Mouse (Mus musculus): ENCODE results near the gene Mlxip. TPM values are rescaled to one million over a fixed set of nuclear protein-coding genes. Genes with fewer than 3 reads are reported as not detected.

Mlxip gene
- polyA plus RNA-seq, 1 experiment = 0.09 TPM

- no peaks in the 10 kb centered on the region for H3K9me3 ChIP-seq (ENCODE audit: control insufficient read depth, low read length)
- peaks cover 20% of the 10 kb centered on the region for H3K27me3 ChIP-seq (ENCODE audit: control insufficient read depth)
- H3K4me1 ChIP-seq (ENCODE audit: control insufficient read depth) = no peaks in the 10 kb centered on the region
- no peak overlapping the region for H3K4me3 ChIP-seq (replicated peaks)
- H3K36me3 ChIP-seq (ENCODE audit: control insufficient read depth) = no peaks in the 10 kb centered on the region
- TF ChIP-seq GATA1 (IDR thresholded peaks at IDR 0.05; ENCODE audit: low read length) (no peak), TAL1 (IDR thresholded peaks at IDR 0.05; ENCODE audit: low read length) (no peak)
Measured at GRCm38 (mm10) chr5:123470784-123471400, 76.3 kb downstream of the Mlxip start.

- TF ChIP-seq GATA1 (IDR thresholded peaks at IDR 0.05; ENCODE audit: low read length) = no peak
- TF ChIP-seq TAL1 (IDR thresholded peaks at IDR 0.05; ENCODE audit: low read length) = no peak
- no peaks in the 10 kb centered on the region for H3K36me3 ChIP-seq (ENCODE audit: control insufficient read depth)
- no peak overlapping the region for H3K4me3 ChIP-seq (replicated peaks)
- no peaks in the 10 kb centered on the region for H3K9me3 ChIP-seq (ENCODE audit: control insufficient read depth, low read length)
- H3K27me3 ChIP-seq (ENCODE audit: control insufficient read depth) = peaks cover 20% of the 10 kb centered on the region
- no peaks in the 10 kb centered on the region for H3K4me1 ChIP-seq (ENCODE audit: control insufficient read depth)
Measured at GRCm38 (mm10) chr5:123473817-123474216, 79.2 kb downstream of the Mlxip start.

DNA sequence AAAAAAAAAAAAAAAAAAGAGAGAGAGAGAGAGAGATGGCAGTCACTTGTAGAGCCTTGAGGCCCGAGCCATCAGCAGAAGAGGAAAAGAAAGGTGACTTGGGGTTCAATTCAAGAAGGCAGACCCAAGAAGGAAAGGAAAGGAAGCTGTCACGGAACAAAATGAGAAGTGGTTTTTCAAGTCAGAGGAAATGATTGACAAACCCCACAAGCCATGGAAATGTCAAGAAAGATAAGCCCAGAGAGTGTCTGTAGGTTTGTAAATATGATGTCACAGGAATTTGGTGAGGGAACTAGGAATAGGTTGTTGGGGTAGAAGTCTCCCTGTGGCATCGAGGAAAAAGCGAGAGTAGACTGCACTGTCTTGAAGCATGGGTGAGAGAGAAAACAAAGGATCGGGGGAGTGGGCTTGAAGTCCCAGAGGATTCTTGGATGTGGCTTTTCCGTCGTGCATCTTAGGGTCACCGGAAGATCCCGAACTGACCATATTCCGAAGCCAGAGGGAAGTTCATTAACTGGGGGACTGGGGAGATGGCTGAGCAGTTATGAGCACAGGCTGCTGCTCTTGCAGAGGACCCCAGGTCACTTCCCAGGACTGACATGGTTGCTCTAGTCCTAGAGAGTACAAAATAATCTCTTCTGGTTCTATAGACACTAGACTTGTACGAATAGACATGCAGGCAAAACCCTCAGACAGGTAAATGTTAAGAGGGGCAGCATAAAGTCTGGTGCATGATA is 93.2 kb downstream of the Mlxip start:
- peaks cover 17% of the 10 kb centered on the region for H3K27me3 ChIP-seq (ENCODE audit: control insufficient read depth)
- TF ChIP-seq TAL1 (IDR thresholded peaks at IDR 0.05; ENCODE audit: low read length) = no peak
- TF ChIP-seq GATA1 (IDR thresholded peaks at IDR 0.05; ENCODE audit: low read length) = no peak
- no peak overlapping the region for H3K4me3 ChIP-seq (replicated peaks)
- no peaks in the 10 kb centered on the region for H3K9me3 ChIP-seq (ENCODE audit: control insufficient read depth, low read length)
- H3K36me3 ChIP-seq (ENCODE audit: control insufficient read depth) = no peaks in the 10 kb centered on the region
- no peaks in the 10 kb centered on the region for H3K4me1 ChIP-seq (ENCODE audit: control insufficient read depth)

DNA sequence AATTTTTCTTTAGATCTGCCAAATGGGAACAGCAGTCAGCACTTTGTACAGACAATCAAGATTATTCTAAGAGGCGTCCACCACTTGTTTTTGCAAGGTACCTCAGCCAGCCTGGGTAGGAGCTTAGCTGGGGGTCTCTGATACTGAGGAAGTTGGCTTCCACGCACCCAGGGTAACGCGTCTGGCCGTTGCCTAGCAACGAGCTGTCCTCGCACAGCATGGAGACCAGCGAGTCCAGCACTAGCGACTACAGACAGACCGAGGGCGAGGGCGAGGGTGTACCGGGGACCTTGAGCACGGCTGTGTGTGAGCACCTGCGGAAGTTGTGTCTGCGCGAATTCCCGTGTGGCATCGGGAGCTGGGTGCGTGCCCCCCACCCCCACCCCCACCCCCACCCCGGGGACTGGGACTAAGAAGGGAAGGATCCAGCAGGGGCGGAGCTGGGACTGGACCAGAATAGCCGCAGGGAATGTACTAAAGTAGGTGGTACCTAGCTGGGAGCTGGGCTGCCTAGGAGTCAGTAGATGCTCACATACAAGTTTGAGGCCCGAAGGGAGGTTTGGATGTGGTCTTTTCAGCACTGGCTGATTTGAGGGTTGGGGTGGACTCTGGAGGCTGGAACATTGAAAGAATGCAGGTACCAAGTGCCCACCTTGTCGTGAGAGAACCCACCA is 94.7 kb downstream of the Mlxip start, which contains the start of the genes Lrrc43 and Il31:
Lrrc43 (plus strand) TSS at position 194 of the 674 bp plus-strand sequence.
Il31 (minus strand) TSS at position 378 of the 674 bp plus-strand sequence.
- Histone ChIP-seq H3K4me1 (ENCODE audit: control insufficient read depth) (no peaks in the 10 kb centered on the region), H3K36me3 (ENCODE audit: control insufficient read depth) (no peaks in the 10 kb centered on the region), H3K27me3 (ENCODE audit: control insufficient read depth) (peaks cover 17% of the 10 kb centered on the region), H3K9me3 (ENCODE audit: control insufficient read depth, low read length) (no peaks in the 10 kb centered on the region), H3K4me3 (replicated peaks) (no peak within 1 kb of the TSS)
- TF ChIP-seq TAL1 (IDR thresholded peaks at IDR 0.05; ENCODE audit: low read length) (no peak), GATA1 (IDR thresholded peaks at IDR 0.05; ENCODE audit: low read length) (no peak)

DNA sequence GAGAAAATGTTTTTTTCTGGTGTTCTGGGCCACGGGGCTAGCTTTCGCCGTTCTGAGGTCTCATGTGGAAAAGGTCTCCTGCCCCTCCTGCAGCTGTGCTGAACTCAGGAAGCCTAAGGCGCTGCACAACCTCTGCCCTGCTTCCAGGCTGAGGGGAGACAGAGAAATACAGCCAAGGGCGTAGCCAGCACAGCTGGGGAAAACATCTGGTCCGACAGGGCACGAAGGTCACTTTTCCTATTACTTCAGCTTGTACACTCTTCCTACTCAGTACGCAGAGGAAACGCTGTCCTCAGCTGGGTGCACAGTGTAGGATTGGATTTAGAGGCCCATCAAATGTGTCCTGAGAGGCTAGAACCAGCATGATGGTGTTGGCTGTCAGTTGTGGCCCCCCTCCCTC is 95.3 kb downstream of the Mlxip start:
- no peak for TF ChIP-seq GATA1 (IDR thresholded peaks at IDR 0.05; ENCODE audit: low read length)
- TF ChIP-seq TAL1 (IDR thresholded peaks at IDR 0.05; ENCODE audit: low read length) = no peak
- H3K27me3 ChIP-seq (ENCODE audit: control insufficient read depth) = peaks cover 17% of the 10 kb centered on the region

GRCm38 (mm10) chr5:123499717-123500116 is 105.1 kb downstream of the Mlxip start:
- H3K9me3 ChIP-seq (ENCODE audit: control insufficient read depth, low read length) = no peaks in the 10 kb centered on the region
- no peaks in the 10 kb centered on the region for H3K36me3 ChIP-seq (ENCODE audit: control insufficient read depth)
- H3K4me3 ChIP-seq (replicated peaks) = no peak overlapping the region
- peaks cover 29% of the 10 kb centered on the region for H3K27me3 ChIP-seq (ENCODE audit: control insufficient read depth)
- H3K4me1 ChIP-seq (ENCODE audit: control insufficient read depth) = peaks cover 6% of the 10 kb centered on the region
- no peak for TF ChIP-seq GATA1 (IDR thresholded peaks at IDR 0.05; ENCODE audit: low read length)
- no peak for TF ChIP-seq TAL1 (IDR thresholded peaks at IDR 0.05; ENCODE audit: low read length)

More for the DNA sequence above, 95.3 kb downstream of the Mlxip start:
- Histone ChIP-seq H3K4me3 (replicated peaks) (no peak overlapping the region), H3K9me3 (ENCODE audit: control insufficient read depth, low read length) (no peaks in the 10 kb centered on the region), H3K36me3 (ENCODE audit: control insufficient read depth) (no peaks in the 10 kb centered on the region), H3K4me1 (ENCODE audit: control insufficient read depth) (no peaks in the 10 kb centered on the region)

- TF ChIP-seq GATA1 (IDR thresholded peaks at IDR 0.05; ENCODE audit: low read length) (no peak), TAL1 (IDR thresholded peaks at IDR 0.05; ENCODE audit: low read length) (no peak)
- H3K36me3 ChIP-seq (ENCODE audit: control insufficient read depth) = no peaks in the 10 kb centered on the region
- no peak overlapping the region for H3K4me3 ChIP-seq (replicated peaks)
- peaks cover 45% of the 10 kb centered on the region for H3K27me3 ChIP-seq (ENCODE audit: control insufficient read depth)
- H3K9me3 ChIP-seq (ENCODE audit: control insufficient read depth, low read length) = no peaks in the 10 kb centered on the region
- peaks cover 6% of the 10 kb centered on the region for H3K4me1 ChIP-seq (ENCODE audit: control insufficient read depth)
Measured at GRCm38 (mm10) chr5:123501973-123502372, 107.4 kb downstream of the Mlxip start.

Other genes with a start within 250 kb of the Mlxip start
- 27.7 and 28.4 TPM in 2 replicates for gene Psmd9, start 225.4 kb upstream of the Mlxip start, polyA plus RNA-seq (2012)
- gene Hpd, start 212.1 kb upstream of the Mlxip start, polyA plus RNA-seq (2012) = not detected in 2 replicates
- 0.02 and 0.06 TPM in 2 replicates for gene Wdr66, start 142.7 kb upstream of the Mlxip start, polyA plus RNA-seq (2012)
- 2.3 and 2.4 TPM in 2 replicates for gene Bcl7a, start 51.0 kb upstream of the Mlxip start, polyA plus RNA-seq (2012)
- gene Lrrc43, start 94.5 kb downstream of the Mlxip start, polyA plus RNA-seq (2012) = not detected in 2 replicates
- not detected in 2 replicates for gene Il31, start 94.7 kb downstream of the Mlxip start, polyA plus RNA-seq (2012)
- not detected in 2 replicates for gene B3gnt4, start 115.7 kb downstream of the Mlxip start, polyA plus RNA-seq (2012)
- 0.62 and 0.66 TPM in 2 replicates for gene Diablo, start 129.4 kb downstream of the Mlxip start, polyA plus RNA-seq (2012)
- gene Gm49027, start 130.7 kb downstream of the Mlxip start, polyA plus RNA-seq (2012) = not detected in 2 replicates
- gene Vps33a, start 178.2 kb downstream of the Mlxip start, polyA plus RNA-seq (2012) = 0.28 and 0.60 TPM in 2 replicates

All from erythroblast, embryonic 14.5 days (primary cell).